8 mouse cellular contexts compared by ENCODE assay signal in genomic region chr12:106379779-106380178, GRCm38 (mm10).
A peak's percentile ranks its signal among the peaks of the same experiment; 100 is the strongest.
DNase-seq lines count a peak whose midpoint lies in the region; ATAC-seq and TF ChIP-seq lines count a peak whose summit lies in the region.

No protein-coding gene starts in this region.

- DNase-seq in left cerebral cortex, adult 2 months (ENCODE audit: extremely low spot score in 1 of 2, low spot score in 2 of 2), result no peak
- no peak for DNase-seq in left cerebral cortex, postnatal 14 days (ENCODE audit: low spot score in 2 of 2)
- DNase-seq in embryonic facial prominence, embryonic 10.5 days (ENCODE audit: low spot score), result peak; percentile 25
- peak; percentile 6 for DNase-seq in forelimb bud, embryonic 11.5 days (ENCODE audit: low read depth, low spot score)
- DNase-seq in midbrain, embryonic 14.5 days, result peak; percentile 53
- DNase-seq in frontal cortex, postnatal 36 days (ENCODE audit: low spot score in 2 of 2), result no peak
- DNase-seq in gastrocnemius, postnatal 25 days, result no peak
- no peak for DNase-seq in lung, postnatal 4 days

- H3K4me2 ChIP-seq in midbrain, embryonic 14.5 days (ENCODE audit: low read length), result 0 out of 2 replicates have a peak overlapping the region, but pooled peaks have one; percentile 22

- no peak overlapping the region for H3K4me3 ChIP-seq in left cerebral cortex, adult 2 months
- H3K4me3 ChIP-seq in embryonic facial prominence, embryonic 10.5 days, result no peak overlapping the region
- H3K4me3 ChIP-seq in midbrain, embryonic 14.5 days (replicated peaks; ENCODE audit: low read depth, low read length), result no peak overlapping the region

- intact Hi-C loops in left cerebral cortex, adult 2 months (cut with DNase I), result loop anchor here (2.0 to 5.0 kb wide), 3 partner anchors 72 to 1623 kb away; partner anchors contain the start of gene Bcl11b
- intact Hi-C loops in left cerebral cortex, postnatal 14 days (cut with DNase I), result loop anchor here (5.0 to 10.0 kb wide), 3 partner anchors 75 to 1625 kb away; partner anchors contain the start of gene Bcl11b

- no peak overlapping the region for H3K9ac ChIP-seq in midbrain, embryonic 14.5 days (replicated peaks; ENCODE audit: low read length)

- peaks cover 26% of the 10 kb centered on the region for H3K4me1 ChIP-seq in embryonic facial prominence, embryonic 10.5 days
- H3K4me1 ChIP-seq in midbrain, embryonic 14.5 days (ENCODE audit: control insufficient read depth, insufficient read depth, low read length), result peaks cover 36% of the 10 kb centered on the region

- no peaks in the 10 kb centered on the region for H3K9me3 ChIP-seq in embryonic facial prominence, embryonic 10.5 days
- H3K9me3 ChIP-seq in midbrain, embryonic 14.5 days (ENCODE audit: control insufficient read depth, low read length), result no peaks in the 10 kb centered on the region

- 0 out of 2 replicates have a peak overlapping the region, but pooled peaks have one; percentile 9 for H3K27ac ChIP-seq in left cerebral cortex, adult 2 months
- H3K27ac ChIP-seq in embryonic facial prominence, embryonic 10.5 days (replicated peaks), result no peak overlapping the region
- H3K27ac ChIP-seq in midbrain, embryonic 14.5 days (replicated peaks; ENCODE audit: low read depth, low read length), result peak overlapping the region; percentile 41

- no peak for TF ChIP-seq CTCF in left cerebral cortex, adult 2 months (IDR thresholded peaks at IDR 0.05)

- no peak for ATAC-seq in midbrain, embryonic 14.5 days (ENCODE audit: low FRiP score, low TSS enrichment)

- H3K36me3 ChIP-seq in embryonic facial prominence, embryonic 10.5 days (replicated peaks), result no peaks in the 10 kb centered on the region
- H3K36me3 ChIP-seq in midbrain, embryonic 14.5 days (ENCODE audit: control insufficient read depth, insufficient read depth, low read length), result no peaks in the 10 kb centered on the region

- H3K27me3 ChIP-seq in embryonic facial prominence, embryonic 10.5 days (replicated peaks; ENCODE audit: low read depth, poor library complexity, severe bottlenecking), result peaks cover 21% of the 10 kb centered on the region; the same call in 1 of the 2 replicates
- H3K27me3 ChIP-seq in midbrain, embryonic 14.5 days (ENCODE audit: control insufficient read depth, insufficient read depth, low read length), result no peaks in the 10 kb centered on the region

- 65% methylated on average over 14 of the region's 14 CpGs for WGBS in embryonic facial prominence, embryonic 10.5 days
- WGBS in midbrain, embryonic 14.5 days, result 44% methylated on average over 14 of the region's 14 CpGs

Comparison
In these comparisons a context has a peak if more than half of its experiments do, and no peak if none do; other contexts are left out.
1. DNase-seq: peak in embryonic facial prominence, embryonic 10.5 days (single experiment), forelimb bud, embryonic 11.5 days (single experiment) and midbrain, embryonic 14.5 days (single experiment); none in left cerebral cortex, adult 2 months (0 of 2), left cerebral cortex, postnatal 14 days (0 of 2), frontal cortex, postnatal 36 days (0 of 2), gastrocnemius, postnatal 25 days (single experiment) and lung, postnatal 4 days (0 of 2).